Mouse (Mus musculus): Measurements from ENCODE around the gene Sh3glb2. TPM values are rescaled to one million over a fixed set of nuclear protein-coding genes. Genes with fewer than 3 reads are reported as not detected.

Sh3glb2 gene
- total and polyA plus RNA-seq, 2 experiments from 2014 or later: 171 to 410 TPM

GRCm38 (mm10) chr2:30325296-30325695, 33.8 kb downstream of the Sh3glb2 start:
- Histone ChIP-seq H3K9ac (replicated peaks; ENCODE audit: low read length) (no peak overlapping the region), H3K36me3 (ENCODE audit: insufficient read depth, low read length) (peaks cover 90% of the 10 kb centered on the region), H3K27ac (no peak overlapping the region), H3K4me3 (ENCODE audit: low read length) (no peak overlapping the region), H3K27me3 (ENCODE audit: insufficient read depth, low read length) (no peaks in the 10 kb centered on the region), H3K9me3 (ENCODE audit: low read length) (no peaks in the 10 kb centered on the region), H3K4me1 (ENCODE audit: insufficient read depth, low read length) (no peaks in the 10 kb centered on the region), H3K4me2 (ENCODE audit: low read depth, low read length) (no peak overlapping the region)
- TF ChIP-seq CTCF (IDR thresholded peaks at IDR 0.05; ENCODE audit: low read depth): no peak
- WGBS: 94% methylated on average over 5 of the region's 5 CpGs
- ATAC-seq (no peak), DNase-seq (ENCODE audit: low spot score) (no peak)

- no peak overlapping the region for H3K9ac ChIP-seq (replicated peaks; ENCODE audit: low read length)
- DNase-seq (ENCODE audit: low spot score): no peak
Measured at GRCm38 (mm10) chr2:30323111-30323510, 36.0 kb downstream of the Sh3glb2 start.

GRCm38 (mm10) chr2:30319260-30319659, 39.9 kb downstream of the Sh3glb2 start:
- peaks cover 72% of the 10 kb centered on the region for H3K36me3 ChIP-seq (ENCODE audit: insufficient read depth, low read length)
- no peak overlapping the region for H3K27ac ChIP-seq
- no peak overlapping the region for H3K4me3 ChIP-seq (ENCODE audit: low read length)
- ATAC-seq (no peak), DNase-seq (ENCODE audit: low spot score) (no peak)
- H3K4me2 ChIP-seq (ENCODE audit: low read depth, low read length): no peak overlapping the region
- H3K27me3 ChIP-seq (ENCODE audit: insufficient read depth, low read length): no peaks in the 10 kb centered on the region
- no peaks in the 10 kb centered on the region for H3K4me1 ChIP-seq (ENCODE audit: insufficient read depth, low read length)
- no peak for TF ChIP-seq CTCF (IDR thresholded peaks at IDR 0.05; ENCODE audit: low read depth)
- H3K9ac ChIP-seq (replicated peaks; ENCODE audit: low read length): no peak overlapping the region
- WGBS: 90% methylated on average over 4 of the region's 4 CpGs
- no peaks in the 10 kb centered on the region for H3K9me3 ChIP-seq (ENCODE audit: low read length)

More at GRCm38 (mm10) chr2:30323111-30323510, 36.0 kb downstream of the Sh3glb2 start:
- H3K4me1 ChIP-seq (ENCODE audit: insufficient read depth, low read length): no peaks in the 10 kb centered on the region
- no peak overlapping the region for H3K4me3 ChIP-seq (ENCODE audit: low read length)
- 84% methylated on average over 7 of the region's 7 CpGs for WGBS
- no peaks in the 10 kb centered on the region for H3K27me3 ChIP-seq (ENCODE audit: insufficient read depth, low read length)
- TF ChIP-seq CTCF (IDR thresholded peaks at IDR 0.05; ENCODE audit: low read depth): no peak
- H3K4me2 ChIP-seq (ENCODE audit: low read depth, low read length): no peak overlapping the region
- peaks cover 77% of the 10 kb centered on the region for H3K36me3 ChIP-seq (ENCODE audit: insufficient read depth, low read length)
- ATAC-seq: no peak
- no peak overlapping the region for H3K27ac ChIP-seq
- no peaks in the 10 kb centered on the region for H3K9me3 ChIP-seq (ENCODE audit: low read length)

- no peak overlapping the region for H3K4me3 ChIP-seq (ENCODE audit: low read length)
- H3K27me3 ChIP-seq (ENCODE audit: insufficient read depth, low read length): no peaks in the 10 kb centered on the region
- 88% methylated on average over 5 of the region's 5 CpGs for WGBS
- no peak for ATAC-seq
- no peak overlapping the region for H3K27ac ChIP-seq
- H3K4me2 ChIP-seq (ENCODE audit: low read depth, low read length): no peak overlapping the region
- peaks cover 68% of the 10 kb centered on the region for H3K36me3 ChIP-seq (ENCODE audit: insufficient read depth, low read length)
- H3K9me3 ChIP-seq (ENCODE audit: low read length): no peaks in the 10 kb centered on the region
- no peak overlapping the region for H3K9ac ChIP-seq (replicated peaks; ENCODE audit: low read length)
- TF ChIP-seq CTCF (IDR thresholded peaks at IDR 0.05; ENCODE audit: low read depth): no peak
- no peaks in the 10 kb centered on the region for H3K4me1 ChIP-seq (ENCODE audit: insufficient read depth, low read length)
- no peak for DNase-seq (ENCODE audit: low spot score)
Measured at GRCm38 (mm10) chr2:30316955-30317354, 42.2 kb downstream of the Sh3glb2 start.

- 92% methylated on average over 4 of the region's 4 CpGs for WGBS
- DNase-seq (ENCODE audit: low spot score) (peak; percentile 3), ATAC-seq (no peak)
- peak; percentile 37 for TF ChIP-seq CTCF (IDR thresholded peaks at IDR 0.05; ENCODE audit: low read depth)
- no peak overlapping the region for H3K4me2 ChIP-seq (ENCODE audit: low read depth, low read length)
- H3K27me3 ChIP-seq (ENCODE audit: insufficient read depth, low read length): no peaks in the 10 kb centered on the region
- no peak overlapping the region for H3K4me3 ChIP-seq (ENCODE audit: low read length)
- no peak overlapping the region for H3K27ac ChIP-seq
- no peaks in the 10 kb centered on the region for H3K9me3 ChIP-seq (ENCODE audit: low read length)
- no peak overlapping the region for H3K9ac ChIP-seq (replicated peaks; ENCODE audit: low read length)
- no peaks in the 10 kb centered on the region for H3K4me1 ChIP-seq (ENCODE audit: insufficient read depth, low read length)
- H3K36me3 ChIP-seq (ENCODE audit: insufficient read depth, low read length): peaks cover 66% of the 10 kb centered on the region
Measured at GRCm38 (mm10) chr2:30316136-30316535, 43.0 kb downstream of the Sh3glb2 start.

GRCm38 (mm10) chr2:30311481-30311880, 47.7 kb downstream of the Sh3glb2 start:
- DNase-seq (ENCODE audit: low spot score) (no peak), ATAC-seq (no peak)
- no peak overlapping the region for H3K27ac ChIP-seq
- H3K4me3 ChIP-seq (ENCODE audit: low read length): no peak overlapping the region
- H3K9ac ChIP-seq (replicated peaks; ENCODE audit: low read length): no peak overlapping the region
- no peaks in the 10 kb centered on the region for H3K27me3 ChIP-seq (ENCODE audit: insufficient read depth, low read length)
- no peaks in the 10 kb centered on the region for H3K4me1 ChIP-seq (ENCODE audit: insufficient read depth, low read length)
- H3K36me3 ChIP-seq (ENCODE audit: insufficient read depth, low read length): peaks cover 78% of the 10 kb centered on the region
- no peaks in the 10 kb centered on the region for H3K9me3 ChIP-seq (ENCODE audit: low read length)
- H3K4me2 ChIP-seq (ENCODE audit: low read depth, low read length): no peak overlapping the region
- WGBS: 90% methylated on average over 2 of the region's 2 CpGs
- TF ChIP-seq CTCF (IDR thresholded peaks at IDR 0.05; ENCODE audit: low read depth): no peak

GRCm38 (mm10) chr2:30309351-30309750, 49.8 kb downstream of the Sh3glb2 start:
- 95% methylated on average over 3 of the region's 3 CpGs for WGBS

More at GRCm38 (mm10) chr2:30309351-30309750, 49.8 kb downstream of the Sh3glb2 start:
- Histone ChIP-seq H3K4me2 (ENCODE audit: low read depth, low read length) (no peak overlapping the region), H3K9ac (replicated peaks; ENCODE audit: low read length) (no peak overlapping the region), H3K9me3 (ENCODE audit: low read length) (no peaks in the 10 kb centered on the region), H3K27ac (no peak overlapping the region), H3K27me3 (ENCODE audit: insufficient read depth, low read length) (no peaks in the 10 kb centered on the region), H3K4me3 (ENCODE audit: low read length) (no peak overlapping the region), H3K4me1 (ENCODE audit: insufficient read depth, low read length) (no peaks in the 10 kb centered on the region), H3K36me3 (ENCODE audit: insufficient read depth, low read length) (peaks cover 83% of the 10 kb centered on the region)
- DNase-seq (ENCODE audit: low spot score): no peak
- TF ChIP-seq CTCF (IDR thresholded peaks at IDR 0.05; ENCODE audit: low read depth): no peak
- no peak for ATAC-seq

Measured in hindbrain, postnatal 0 days (tissue).